Mouse (Mus musculus) bone marrow, adult 2 months (tissue): Measurements from ENCODE around the gene Zfp414.

Source experiments
- CTCF ChIP-seq: fragments of 200-500 bp; IDR thresholded peaks from 2 replicates; pipeline ENCODE4 v1.5.1; 2011; ENCODE audit warnings: low read length, control low read depth; ENCODE audit not compliant: control insufficient read depth, insufficient read depth
- POLR2A ChIP-seq: fragments of 200-500 bp; IDR thresholded peaks from 2 replicates; pipeline ENCODE4 v1.6.1; 2011; ENCODE audit warnings: low read depth, mild to moderate bottlenecking, control low read depth, low read length, borderline replicate concordance; ENCODE audit not compliant: control insufficient read depth

DNA sequence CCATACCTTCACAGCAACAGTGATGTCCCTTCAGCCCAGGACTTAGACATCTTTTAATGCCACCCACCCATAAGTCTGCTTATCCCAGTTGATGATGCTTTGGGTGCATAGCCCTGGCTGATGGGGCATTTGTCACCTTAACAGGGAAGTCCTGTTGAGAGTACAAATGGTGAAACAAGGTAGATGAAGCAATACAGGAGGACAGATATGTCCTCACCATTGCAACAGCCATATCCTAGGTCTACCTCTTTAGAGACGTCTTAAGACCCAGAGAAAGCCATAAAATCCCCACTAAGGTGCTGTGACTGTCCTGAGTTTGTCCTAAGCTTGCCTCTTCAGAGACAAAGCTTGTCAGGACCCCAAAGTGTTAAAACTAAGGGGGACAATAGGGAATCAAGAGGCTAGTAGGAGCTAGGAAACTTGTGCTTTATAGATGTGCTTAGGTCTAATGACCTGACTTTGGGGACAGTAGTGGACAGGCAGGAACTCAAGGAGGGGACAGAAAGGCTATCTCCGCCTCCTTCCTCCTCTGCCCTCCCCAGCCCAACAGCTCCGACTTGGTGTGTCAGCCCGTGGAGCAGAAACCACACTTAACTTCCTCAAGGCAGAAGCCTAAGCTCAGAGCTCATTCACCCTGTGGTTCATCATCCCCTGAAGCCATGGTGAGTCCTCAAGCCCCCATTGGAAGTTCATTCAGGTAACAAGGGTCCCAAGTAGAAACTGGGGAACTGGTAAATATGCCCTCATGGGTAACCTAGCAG lies 8.8 kb downstream of the Zfp414 start, which contains the start of gene Pram1:
- TF ChIP-seq POLR2A: 0 out of 2 replicates have a peak, but pooled peaks have one; percentile 24
- TF ChIP-seq CTCF: no peak
